Mouse (Mus musculus) olfactory bulb, adult 2 months (tissue): ENCODE results near the gene Dph6. TPM values are rescaled to one million over a fixed set of nuclear protein-coding genes. Genes with fewer than 3 reads are reported as not detected.

ENCODE experiments used
- H3K27ac ChIP-seq: fragments of 200-500 bp; 2 replicates; pipeline ENCODE4 v1.5.1; 2012; ENCODE audit warnings: low read depth, low read length; ENCODE audit not compliant: insufficient read depth
- H3K4me1 ChIP-seq: fragments of 200-500 bp; 2 replicates; pipeline ENCODE4 v1.6.1; 2012; ENCODE audit warnings: low read length; ENCODE audit not compliant: control insufficient read depth, insufficient read depth
- H3K4me3 ChIP-seq: fragments of 200-500 bp; 2 replicates; pipeline ENCODE4 v1.5.1; 2012; ENCODE audit warnings: mild to moderate bottlenecking, low read depth, low read length, moderate library complexity; ENCODE audit not compliant: insufficient read depth
- CTCF ChIP-seq: fragments of 200-500 bp; IDR thresholded peaks from 2 replicates; pipeline ENCODE4 v1.5.1; 2012; ENCODE audit warnings: low read depth, mild to moderate bottlenecking, low read length, moderate library complexity; ENCODE audit not compliant: insufficient read depth
- POLR2A ChIP-seq: fragments of 200-500 bp; IDR thresholded peaks from 2 replicates; pipeline ENCODE4 v1.6.1; 2012; ENCODE audit warnings: mild to moderate bottlenecking, low read depth, low read length, moderate library complexity; ENCODE audit not compliant: insufficient read depth
- WGBS: fragments of 180-500 bp; shearing (Covaris S2); methylation state at CpG from one replicate; pipeline ENCODE4 v1.1.7; 2018; 5-methylcytosine and 5-hydroxymethylcytosine counted together
- polyA plus RNA-seq: library from polyadenylated mRNA; stranded (reverse); fragments of >200 nt; gene quantifications from 2 replicates; pipeline ENCODE4 v1.2.4, GENCODE M21; 2012; ENCODE audit warnings: low replicate concordance; ENCODE audit not compliant: missing spikeins, insufficient read depth, insufficient read length

Gene Dph6
- polyA plus RNA-seq, 1 experiment = not detected

DNA sequence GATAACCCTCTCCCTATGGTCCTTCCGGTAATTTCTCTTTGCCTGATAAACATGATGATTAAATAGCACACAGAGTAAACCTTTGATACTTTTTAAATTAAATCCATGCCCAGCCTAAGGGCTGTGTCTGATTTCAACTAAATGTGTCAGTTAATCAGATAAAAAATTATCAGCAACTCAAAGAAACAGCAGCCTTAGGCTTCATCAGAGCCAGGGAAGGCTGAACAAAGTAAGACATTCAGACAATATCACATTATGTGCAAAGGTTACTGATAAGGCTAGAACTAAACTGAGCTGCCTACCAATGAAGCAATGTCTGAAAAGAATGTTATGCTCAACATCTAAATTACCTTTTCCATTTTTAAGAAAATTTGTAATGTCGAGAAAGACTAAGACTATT lies 74.0 kb downstream of the Dph6 start:
- no peak overlapping the region for H3K4me3 ChIP-seq
- TF ChIP-seq CTCF (no peak), POLR2A (no peak)
- H3K27ac ChIP-seq = no peak overlapping the region
- WGBS = 96% methylated on average over 2 of the region's 2 CpGs
- H3K4me1 ChIP-seq = no peaks in the 10 kb centered on the region

DNA sequence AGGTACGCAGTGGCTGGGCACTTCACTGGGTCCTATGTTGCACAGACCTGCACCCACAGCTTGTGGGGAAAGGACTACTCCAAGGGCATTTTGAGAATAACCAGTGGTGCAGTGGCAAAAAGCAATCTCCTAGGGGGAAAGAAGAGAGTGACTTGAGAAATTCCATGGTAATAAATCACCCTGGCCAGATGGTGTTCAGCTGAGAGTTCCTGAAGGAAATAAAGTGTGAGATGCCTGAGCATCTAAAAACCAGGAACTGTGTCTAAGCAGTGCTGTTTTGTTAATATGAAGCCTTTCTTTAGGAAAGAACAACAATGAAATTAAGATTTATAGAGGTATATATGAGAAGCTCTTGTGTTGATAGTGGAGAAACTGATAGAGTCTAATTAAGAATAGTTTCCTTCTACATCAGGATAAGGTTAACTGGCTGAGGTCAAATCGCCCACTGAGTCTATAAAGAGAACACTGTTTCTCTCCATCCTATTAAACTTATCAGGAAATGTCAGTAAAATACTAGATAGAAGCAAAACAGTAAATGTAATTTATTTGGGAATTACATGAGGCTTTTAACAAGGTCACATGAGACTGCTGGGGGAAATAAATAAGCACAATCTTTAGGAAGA lies 111.7 kb downstream of the Dph6 start:
- Histone ChIP-seq H3K4me3 (no peak overlapping the region), H3K27ac (no peak overlapping the region), H3K4me1 (peaks cover 2% of the 10 kb centered on the region)
- TF ChIP-seq POLR2A (no peak), CTCF (no peak)
- WGBS = 89% methylated on average over 2 of the region's 2 CpGs

DNA sequence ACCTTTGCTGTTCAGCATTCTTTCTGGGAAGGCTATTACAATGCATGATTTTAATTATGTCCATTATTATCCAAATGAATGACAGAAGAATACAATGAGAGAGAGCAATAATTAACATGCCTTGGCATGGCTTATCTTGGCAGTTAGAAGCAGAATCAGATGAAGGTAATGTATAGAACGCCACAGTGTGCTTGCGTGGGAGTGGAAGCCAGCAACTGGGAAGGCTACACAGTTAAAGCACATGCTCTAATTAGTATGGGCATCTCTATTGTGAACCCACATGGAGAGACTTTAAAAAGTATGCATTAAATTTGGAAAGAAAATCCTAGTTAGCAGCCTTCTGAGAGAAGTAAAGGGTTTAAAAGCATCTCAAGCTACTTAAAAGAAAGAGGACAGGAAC lies 112.4 kb downstream of the Dph6 start:
- no peak overlapping the region for H3K4me3 ChIP-seq

DNA sequence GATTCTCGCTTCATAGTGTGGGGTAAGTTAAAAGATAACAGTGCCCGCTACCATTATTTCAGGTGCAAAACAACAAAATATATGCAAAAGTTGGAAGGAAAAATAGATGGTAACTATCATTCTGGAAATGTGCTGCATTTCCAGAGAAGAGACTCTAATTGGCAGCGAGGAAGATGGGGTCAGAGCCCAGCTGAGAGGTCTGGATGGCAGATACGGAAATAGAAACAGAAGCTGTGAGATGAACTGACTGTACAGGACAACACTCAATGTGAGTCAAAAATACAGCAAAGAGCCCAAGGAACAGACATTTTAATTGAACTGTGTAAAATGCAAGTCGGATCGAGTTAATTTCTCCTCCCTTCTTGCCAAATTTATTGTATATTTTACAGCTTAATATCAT lies 114.3 kb downstream of the Dph6 start:
- Histone ChIP-seq H3K27ac (no peak overlapping the region), H3K4me3 (no peak overlapping the region), H3K4me1 (peaks cover 2% of the 10 kb centered on the region)
- 85% methylated on average over 6 of the region's 6 CpGs for WGBS
- TF ChIP-seq POLR2A = no peak
- no peak for TF ChIP-seq CTCF

More for the DNA sequence above, 112.4 kb downstream of the Dph6 start:
- peaks cover 2% of the 10 kb centered on the region for H3K4me1 ChIP-seq
- TF ChIP-seq CTCF (no peak), POLR2A (no peak)
- 37% methylated on average over 2 of the region's 2 CpGs for WGBS
- H3K27ac ChIP-seq = no peak overlapping the region

DNA sequence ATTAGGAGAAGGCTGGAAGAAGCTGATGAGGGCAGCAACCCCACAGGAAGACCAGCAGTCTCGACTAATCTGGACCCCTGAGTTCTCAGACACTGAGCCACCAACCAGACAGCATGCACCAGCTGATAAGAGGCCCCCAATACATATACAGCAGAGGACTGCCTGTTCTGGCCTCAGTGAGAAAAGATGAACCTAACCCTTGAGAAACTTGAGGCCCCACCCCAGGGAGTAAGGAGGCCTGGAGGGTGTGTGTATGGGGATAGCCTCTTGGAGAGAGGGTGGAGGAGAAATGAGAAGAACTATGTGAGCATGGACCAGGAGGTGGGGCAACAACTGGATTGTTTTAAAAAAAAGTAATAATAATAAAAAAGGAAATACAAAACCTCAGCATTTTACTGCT lies 118.7 kb downstream of the Dph6 start:
- WGBS = 65% methylated on average over 1 of the region's 1 CpGs
- Histone ChIP-seq H3K4me3 (no peak overlapping the region), H3K27ac (no peak overlapping the region), H3K4me1 (no peaks in the 10 kb centered on the region)
- TF ChIP-seq CTCF = no peak
- no peak for TF ChIP-seq POLR2A

DNA sequence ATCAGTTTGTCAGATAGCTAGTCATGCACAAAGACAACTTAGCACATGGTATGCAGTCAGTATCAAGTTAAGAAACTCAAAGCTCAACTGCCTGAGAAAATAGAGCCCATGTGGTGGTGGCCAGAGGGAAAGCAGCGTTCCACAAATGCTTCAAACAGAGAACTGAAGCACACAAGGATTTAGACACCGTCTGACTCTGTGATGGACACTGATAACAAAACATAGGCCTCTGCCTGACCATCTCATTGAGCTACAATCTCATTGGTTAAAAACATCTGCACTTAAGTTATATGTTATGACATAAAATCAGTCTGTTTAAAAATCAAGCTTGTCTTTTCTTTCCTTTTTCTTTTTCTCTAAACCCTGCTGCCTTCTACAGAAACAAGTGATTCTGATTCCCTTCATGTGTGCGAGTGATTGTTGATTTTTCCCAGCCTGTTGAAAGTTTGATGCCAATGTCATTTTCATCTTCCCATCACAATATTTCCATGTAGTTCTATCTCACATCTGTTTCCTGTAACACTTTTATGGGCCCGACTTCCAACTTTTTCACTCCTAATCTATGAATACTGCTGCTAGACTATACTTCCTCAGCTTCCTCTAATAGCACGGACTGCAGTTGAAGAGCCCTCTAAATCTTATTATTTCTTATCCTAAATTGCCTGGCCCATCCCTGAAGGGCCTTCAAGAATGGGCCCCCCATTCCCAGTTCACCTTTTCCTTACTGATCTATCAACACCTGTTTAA lies 123.6 kb downstream of the Dph6 start:
- Histone ChIP-seq H3K4me1 (no peaks in the 10 kb centered on the region), H3K27ac (no peak overlapping the region), H3K4me3 (no peak overlapping the region)
- TF ChIP-seq POLR2A (no peak), CTCF (no peak)
- WGBS = 92% methylated on average over 5 of the region's 5 CpGs

DNA sequence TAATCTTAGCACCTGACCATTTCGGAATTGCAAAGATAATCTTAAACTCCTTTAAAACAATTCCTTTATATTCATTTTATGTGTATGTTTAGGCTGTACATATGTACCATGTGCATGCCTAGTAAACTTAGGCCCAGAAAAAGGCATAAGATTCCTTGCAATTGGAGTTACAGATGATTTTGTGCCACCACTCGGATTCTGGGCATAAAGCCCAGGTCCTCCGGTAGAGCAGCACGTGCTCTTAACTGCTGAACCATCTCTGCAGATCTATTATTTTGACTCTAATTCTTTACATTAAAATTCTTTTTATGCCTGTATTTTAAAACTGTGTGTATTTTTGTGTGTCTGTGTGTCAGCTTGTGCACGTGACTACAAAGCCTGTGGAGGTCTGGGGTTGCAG lies 134.3 kb downstream of the Dph6 start:
- Histone ChIP-seq H3K4me1 (no peaks in the 10 kb centered on the region), H3K27ac (no peak overlapping the region), H3K4me3 (no peak overlapping the region)
- WGBS = 76% methylated on average over 5 of the region's 5 CpGs
- no peak for TF ChIP-seq POLR2A
- no peak for TF ChIP-seq CTCF

DNA sequence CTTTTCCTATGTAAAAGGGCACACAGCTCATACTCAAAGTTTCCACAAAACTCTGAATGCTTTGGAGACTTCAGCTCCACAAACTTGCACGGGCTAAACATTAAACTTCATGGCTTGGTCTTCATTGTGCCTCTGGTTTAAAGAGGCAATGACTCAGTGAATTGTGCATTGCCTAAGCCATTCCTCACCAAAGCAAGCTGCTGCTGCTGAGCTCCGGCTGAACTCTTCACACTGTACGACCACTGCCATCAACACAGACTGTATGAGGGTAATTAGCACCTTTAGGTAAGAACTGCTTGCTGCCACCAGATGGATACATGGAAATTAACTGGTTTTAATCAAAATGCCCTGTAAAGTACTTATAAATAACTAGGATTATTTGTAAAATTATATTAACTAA lies 134.9 kb downstream of the Dph6 start:
- Histone ChIP-seq H3K4me3 (no peak overlapping the region), H3K4me1 (no peaks in the 10 kb centered on the region), H3K27ac (no peak overlapping the region)
- whole genome bisulfite sequencing = 56% methylated on average over 3 of the region's 3 CpGs
- TF ChIP-seq CTCF = no peak
- no peak for TF ChIP-seq POLR2A

DNA sequence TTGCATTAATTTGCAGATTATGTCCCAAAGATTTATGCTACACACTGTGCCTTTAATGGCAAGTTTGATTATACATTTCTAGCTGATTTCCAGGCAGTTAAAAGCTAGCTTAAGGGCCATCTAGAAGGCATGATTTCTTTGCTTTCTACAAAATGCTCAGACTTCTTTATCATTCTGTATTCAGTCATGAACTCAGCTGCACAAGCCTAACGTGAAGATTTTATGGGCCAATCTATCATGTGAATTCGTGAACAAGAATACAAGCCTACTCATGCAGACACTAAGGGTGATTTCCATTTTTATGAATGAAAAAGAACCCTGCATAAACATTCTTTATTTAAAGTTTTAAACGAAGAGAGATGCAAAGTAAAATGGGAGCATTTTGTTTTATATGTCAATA lies 162.4 kb downstream of the Dph6 start:
- Histone ChIP-seq H3K27ac (no peak overlapping the region), H3K4me1 (no peaks in the 10 kb centered on the region), H3K4me3 (no peak overlapping the region)
- TF ChIP-seq CTCF (no peak), POLR2A (no peak)
- WGBS = 49% methylated on average over 3 of the region's 3 CpGs

DNA sequence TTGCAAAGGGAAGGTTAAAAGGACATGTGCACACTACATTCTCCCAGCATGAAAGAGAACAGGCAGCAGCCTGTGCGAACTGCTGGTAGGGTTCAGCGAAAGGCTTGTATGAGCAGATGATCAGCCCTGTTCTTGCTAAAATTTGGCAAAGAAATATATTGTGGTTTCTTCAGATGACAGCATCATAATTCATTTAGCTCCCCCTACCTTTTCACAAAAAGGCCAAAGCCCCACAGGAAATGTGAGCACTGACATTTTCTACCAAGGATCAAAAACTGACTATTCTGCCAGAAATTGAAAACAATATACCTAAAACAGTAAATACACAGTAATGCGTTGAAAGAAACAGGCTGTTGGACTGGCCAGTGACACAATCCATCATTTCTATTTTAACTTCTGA lies 162.9 kb downstream of the Dph6 start:
- no peak overlapping the region for H3K4me3 ChIP-seq
- no peak overlapping the region for H3K27ac ChIP-seq
- H3K4me1 ChIP-seq = no peaks in the 10 kb centered on the region
- 91% methylated on average over 3 of the region's 3 CpGs for WGBS
- TF ChIP-seq CTCF (no peak), POLR2A (no peak)
